9 mouse cellular contexts compared by ENCODE assay signal in the genomic region with DNA sequence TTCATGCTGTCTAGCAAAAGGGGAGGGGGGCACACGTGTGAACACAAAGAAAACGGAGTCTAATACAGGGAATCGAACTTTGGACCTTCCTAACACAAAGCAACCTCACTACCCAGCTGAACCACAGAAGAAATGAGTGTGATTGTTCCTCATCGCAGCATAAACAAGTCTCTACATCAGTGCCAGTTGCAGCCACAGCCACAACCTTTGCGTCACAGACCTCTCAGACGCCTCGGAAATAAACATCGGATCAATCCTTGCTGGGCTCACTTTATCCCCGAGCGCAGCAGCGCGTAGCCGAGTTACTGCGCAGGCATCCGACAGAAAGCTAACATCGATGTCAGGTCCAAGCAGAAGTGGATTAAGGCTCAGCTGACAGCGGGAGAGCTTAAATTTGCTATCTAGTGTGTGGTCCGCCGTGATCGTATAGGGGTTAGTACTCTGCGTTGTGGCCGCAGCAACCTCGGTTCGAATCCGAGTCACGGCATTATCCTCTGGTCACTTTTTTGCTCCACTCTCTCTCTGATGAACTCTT. TPM values are rescaled to one million over a fixed set of nuclear protein-coding genes. Genes with fewer than 3 reads are reported as not detected.
DNase-seq lines count a peak whose midpoint lies in the region; ATAC-seq lines count a peak whose summit lies in the region.
"Had no signal": no experiment of that assay in that cellular context is flagged by ENCODE, and none has a peak within 500 bp of the region (broad histone marks: within the 10 kb centered on the region; RNA-seq: fewer than 3 reads in every experiment).

No protein-coding gene starts in this region.

- no peaks in the 10 kb centered on the region for H3K9me3 ChIP-seq in embryonic facial prominence, embryonic 10.5 days
- no peaks in the 10 kb centered on the region for H3K9me3 ChIP-seq in hindbrain, embryonic 15.5 days
- H3K9me3 ChIP-seq in liver, embryonic 15.5 days (replicated peaks): no peaks in the 10 kb centered on the region

- no peak overlapping the region for H3K9ac ChIP-seq in hindbrain, embryonic 15.5 days
- H3K9ac ChIP-seq in liver, embryonic 15.5 days: peak overlapping the region; percentile 39; the same call in 1 of the 2 replicates

- peak; percentile 76 for ATAC-seq in hindbrain, embryonic 15.5 days (ENCODE audit: low FRiP score, low read depth)
- ATAC-seq in liver, embryonic 15.5 days (ENCODE audit: insufficient read depth): peak; percentile 62

- H3K4me3 ChIP-seq in embryonic facial prominence, embryonic 10.5 days: peak overlapping the region; percentile 57
- peak overlapping the region; percentile 31 for H3K4me3 ChIP-seq in hindbrain, embryonic 15.5 days
- H3K4me3 ChIP-seq in liver, embryonic 15.5 days (replicated peaks): peak overlapping the region; percentile 40

- peaks cover 13% of the 10 kb centered on the region for H3K4me1 ChIP-seq in embryonic facial prominence, embryonic 10.5 days
- H3K4me1 ChIP-seq in hindbrain, embryonic 15.5 days (replicated peaks): peaks cover under 1% of the 10 kb centered on the region
- H3K4me1 ChIP-seq in liver, embryonic 15.5 days (replicated peaks): peaks cover 30% of the 10 kb centered on the region

- no peak overlapping the region for H3K27ac ChIP-seq in embryonic facial prominence, embryonic 10.5 days (replicated peaks)
- H3K27ac ChIP-seq in hindbrain, embryonic 15.5 days (replicated peaks): no peak overlapping the region
- no peak overlapping the region for H3K27ac ChIP-seq in liver, embryonic 15.5 days (replicated peaks)

- under 1% methylated on average over 26 of the region's 26 CpGs for WGBS in embryonic facial prominence, embryonic 10.5 days
- WGBS in hindbrain, embryonic 15.5 days: under 1% methylated on average over 26 of the region's 26 CpGs
- under 1% methylated on average over 26 of the region's 26 CpGs for WGBS in liver, embryonic 15.5 days (ENCODE audit: insufficient replicate concordance)

- peak; percentile 21 for DNase-seq in thymus, postnatal 0 days (ENCODE audit: low spot score)
- no peak for DNase-seq in thymus, postnatal 14 days
- peak; percentile 73 for DNase-seq in embryonic facial prominence, embryonic 10.5 days (ENCODE audit: low spot score)
- DNase-seq in right cerebral cortex, postnatal 36 days (ENCODE audit: low spot score in 2 of 2): peak; percentile 10 to 29
- no peak for DNase-seq in lung, postnatal 25 days (ENCODE audit: low spot score)
- no peak for DNase-seq in lung, postnatal 36 days

- peak overlapping the region; percentile 39 for H3K4me2 ChIP-seq in hindbrain, embryonic 15.5 days
- peak overlapping the region; percentile 61 for H3K4me2 ChIP-seq in liver, embryonic 15.5 days

- no peaks in the 10 kb centered on the region for H3K36me3 ChIP-seq in embryonic facial prominence, embryonic 10.5 days (replicated peaks)
- H3K36me3 ChIP-seq in hindbrain, embryonic 15.5 days: no peaks in the 10 kb centered on the region
- H3K36me3 ChIP-seq in liver, embryonic 15.5 days (replicated peaks): no peaks in the 10 kb centered on the region

- peaks cover 92% of the 10 kb centered on the region for H3K27me3 ChIP-seq in embryonic facial prominence, embryonic 10.5 days (replicated peaks; ENCODE audit: low read depth, poor library complexity, severe bottlenecking)
- peaks cover 48% of the 10 kb centered on the region for H3K27me3 ChIP-seq in hindbrain, embryonic 15.5 days
- H3K27me3 ChIP-seq in liver, embryonic 15.5 days: peaks cover 85% of the 10 kb centered on the region

RNA-seq across cellular contexts. Expression of gene BC107364, which starts 16.5 kb away (rescaled TPM):
- polyA plus RNA-seq in thymus, postnatal 0 days (2015; fragmentation: Nextera tagmentation; extraction: Ambion mirVana): 0.46 and 0.55 TPM in 2 replicates
- polyA plus RNA-seq in embryonic facial prominence, embryonic 10.5 days (2016; fragmentation: Nextera tagmentation; extraction: Ambion mirVana): not detected in 2 replicates
- not detected in 2 replicates for polyA plus RNA-seq in hindbrain, embryonic 15.5 days (2015; fragmentation: Nextera tagmentation; extraction: Ambion mirVana)
- not detected in 2 replicates for polyA plus RNA-seq in liver, embryonic 15.5 days (2015; fragmentation: Nextera tagmentation; extraction: Ambion mirVana)
- polyA plus RNA-seq: large intestine, adult 2 months had no signal

Comparison
In these comparisons a context has a peak if more than half of its experiments do, and no peak if none do; other contexts are left out.
1. DNase-seq: peak in thymus, postnatal 0 days (single experiment), embryonic facial prominence, embryonic 10.5 days (single experiment) and right cerebral cortex, postnatal 36 days (2 of 2); none in thymus, postnatal 14 days (single experiment), lung, postnatal 25 days (single experiment) and lung, postnatal 36 days (single experiment).
2. Peak in every context shown above with its lines, with median percentiles within 50 percentile points of each other: H3K4me3 ChIP-seq.